Mouse (Mus musculus): ENCODE measurements at regions not wholly inside any gene's neighbourhood (a gene's known extent, or its start where the extent isn't known, plus 50 kb on each side); places are given as distances from the start of the nearest gene placed in this dataset.
A peak's percentile ranks its signal among the peaks of the same experiment; 100 is the strongest.

- no peak for DNase-seq (ENCODE audit: extremely low read depth, insufficient read length, low spot score)
These were observed 216.8 kb upstream of the Aco1 start for GRCm38 (mm10) chr4:39926021-39926591.

- no peak for DNase-seq (ENCODE audit: extremely low read depth, insufficient read length, low spot score)
These were observed 216.3 kb upstream of the Aco1 start for GRCm38 (mm10) chr4:39926594-39926993.

- DNase-seq (ENCODE audit: extremely low read depth, insufficient read length, low spot score): no peak
These were observed 214.4 kb upstream of the Aco1 start for GRCm38 (mm10) chr4:39928491-39928890.

- DNase-seq (ENCODE audit: extremely low read depth, insufficient read length, low spot score): no peak
These were observed 208.7 kb upstream of the Aco1 start for GRCm38 (mm10) chr4:39934025-39934708.

- DNase-seq (ENCODE audit: extremely low read depth, insufficient read length, low spot score): no peak
These were observed 184.2 kb upstream of the Aco1 start for GRCm38 (mm10) chr4:39958687-39959086.

- no peak for DNase-seq (ENCODE audit: extremely low read depth, insufficient read length, low spot score)
These were observed 174.9 kb upstream of the Aco1 start for GRCm38 (mm10) chr4:39967938-39968337.

- no peak for DNase-seq (ENCODE audit: extremely low read depth, insufficient read length, low spot score)
These were observed 151.5 kb upstream of the Aco1 start for GRCm38 (mm10) chr4:39991358-39991757.

GRCm38 (mm10) chr4:39991851-39992250, 151.0 kb upstream of the Aco1 start:
- DNase-seq (ENCODE audit: extremely low read depth, insufficient read length, low spot score): no peak

GRCm38 (mm10) chr4:39998771-39999422, 144.0 kb upstream of the Aco1 start:
- DNase-seq (ENCODE audit: extremely low read depth, insufficient read length, low spot score): no peak

- peak; percentile 12 for DNase-seq (ENCODE audit: extremely low read depth, insufficient read length, low spot score)
These were observed 128.2 kb upstream of the Aco1 start for GRCm38 (mm10) chr4:40014666-40015065.

- peak; percentile 7 for DNase-seq (ENCODE audit: extremely low read depth, insufficient read length, low spot score)
These were observed 126.0 kb upstream of the Aco1 start for GRCm38 (mm10) chr4:40016856-40017255.

- no peak for DNase-seq (ENCODE audit: extremely low read depth, insufficient read length, low spot score)
These were observed 124.7 kb upstream of the Aco1 start for GRCm38 (mm10) chr4:40018208-40018607.

GRCm38 (mm10) chr4:40031361-40031760, 111.5 kb upstream of the Aco1 start:
- DNase-seq (ENCODE audit: extremely low read depth, insufficient read length, low spot score): no peak

- DNase-seq (ENCODE audit: extremely low read depth, insufficient read length, low spot score): no peak
These were observed 95.0 kb upstream of the Aco1 start for GRCm38 (mm10) chr4:40047846-40048245.

- DNase-seq (ENCODE audit: extremely low read depth, insufficient read length, low spot score): no peak
These were observed 93.8 kb upstream of the Aco1 start for GRCm38 (mm10) chr4:40049086-40049485.

GRCm38 (mm10) chr4:40051848-40052247, 91.0 kb upstream of the Aco1 start:
- DNase-seq (ENCODE audit: extremely low read depth, insufficient read length, low spot score): no peak

GRCm38 (mm10) chr4:40053391-40053790, 89.5 kb upstream of the Aco1 start:
- no peak for DNase-seq (ENCODE audit: extremely low read depth, insufficient read length, low spot score)

- no peak for DNase-seq (ENCODE audit: extremely low read depth, insufficient read length, low spot score)
These were observed 79.0 kb upstream of the Aco1 start for GRCm38 (mm10) chr4:40063751-40064456.

- DNase-seq (ENCODE audit: extremely low read depth, insufficient read length, low spot score): no peak
These were observed 78.4 kb upstream of the Aco1 start for GRCm38 (mm10) chr4:40064457-40064836.

- DNase-seq (ENCODE audit: extremely low read depth, insufficient read length, low spot score): no peak
These were observed 71.8 kb upstream of the Aco1 start for GRCm38 (mm10) chr4:40070959-40071634.

GRCm38 (mm10) chr4:40081035-40081434, 61.8 kb upstream of the Aco1 start:
- DNase-seq (ENCODE audit: extremely low read depth, insufficient read length, low spot score): no peak
